Mouse (Mus musculus) liver, embryonic 13.5 days (tissue): ENCODE measurements at regions not wholly inside any gene's neighbourhood (a gene's known extent, or its start where the extent isn't known, plus 50 kb on each side); places are given as distances from the start of the nearest gene placed in this dataset.

Experiments used
- ATAC-seq: fragments of 200-750 bp; cut with Nextera tagmentation; 2 replicates; pipeline ENCODE4 v1.8.0; 2017; ENCODE audit warnings: low read depth, mild to moderate bottlenecking, moderate number of reproducible peaks, moderate library complexity
- DNase-seq: peaks from one replicate; pipeline ENCODE4 v3.0.0; 2022
- H3K27ac ChIP-seq: fragments of 300-500 bp; sonication (generic); 2 replicates; pipeline ENCODE4 v1.5.1; 2015; ENCODE audit warnings: moderate library complexity, mild to moderate bottlenecking, inconsistent platforms
- H3K27me3 ChIP-seq: fragments of 300-500 bp; sonication (generic); 2 replicates; pipeline ENCODE4 v1.6.1; 2015; ENCODE audit warnings: mild to moderate bottlenecking, inconsistent platforms
- H3K36me3 ChIP-seq: fragments of 300-500 bp; sonication (generic); 2 replicates; pipeline ENCODE4 v1.6.1; 2015; ENCODE audit warnings: mild to moderate bottlenecking, inconsistent platforms
- H3K4me1 ChIP-seq: fragments of 300-500 bp; sonication (generic); replicated peaks from 2 replicates; pipeline ENCODE4 v1.6.1; 2015; ENCODE audit warnings: inconsistent platforms
- H3K4me2 ChIP-seq: fragments of 300-500 bp; sonication (generic); 2 replicates; pipeline ENCODE4 v1.6.1; 2015; ENCODE audit warnings: inconsistent platforms, mild to moderate bottlenecking, moderate library complexity
- H3K4me3 ChIP-seq: fragments of 300-500 bp; sonication (generic); replicated peaks from 2 replicates; pipeline ENCODE4 v1.5.1; 2015; ENCODE audit warnings: mild to moderate bottlenecking, inconsistent platforms
- H3K9ac ChIP-seq: fragments of 300-500 bp; sonication (generic); 2 replicates; pipeline ENCODE4 v1.6.1; 2015; ENCODE audit warnings: mild to moderate bottlenecking, inconsistent platforms
- H3K9me3 ChIP-seq: fragments of 300-500 bp; sonication (generic); replicated peaks from 2 replicates; pipeline ENCODE4 v1.6.1; 2016; ENCODE audit warnings: inconsistent platforms
- WGBS: fragments of 180-500 bp; shearing (Covaris S2); methylation state at CpG from one replicate; pipeline ENCODE4 v1.1.7; 2015; ENCODE audit not compliant: insufficient replicate concordance; 5-methylcytosine and 5-hydroxymethylcytosine counted together

DNA sequence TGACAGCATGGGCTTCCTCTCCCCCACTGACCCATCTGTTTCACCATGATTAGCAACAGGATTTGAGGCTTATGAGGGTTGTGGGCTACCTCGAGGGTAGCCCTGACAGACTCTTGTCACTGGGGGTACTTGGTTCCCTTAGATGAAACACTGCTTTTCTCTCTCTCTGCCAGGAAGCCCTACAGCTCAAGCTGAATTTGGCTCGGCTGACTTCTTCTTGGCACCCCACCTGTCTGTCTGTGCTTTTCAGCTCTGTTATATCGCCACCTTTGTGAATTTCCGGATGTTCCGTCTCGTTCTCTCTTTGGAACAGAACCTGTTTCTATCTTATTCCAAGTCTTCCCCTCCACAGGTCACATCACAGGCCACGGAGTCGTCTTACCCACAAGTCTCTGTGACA is 330.0 kb downstream of the 1500009L16Rik start:
- no peak for ATAC-seq

DNA sequence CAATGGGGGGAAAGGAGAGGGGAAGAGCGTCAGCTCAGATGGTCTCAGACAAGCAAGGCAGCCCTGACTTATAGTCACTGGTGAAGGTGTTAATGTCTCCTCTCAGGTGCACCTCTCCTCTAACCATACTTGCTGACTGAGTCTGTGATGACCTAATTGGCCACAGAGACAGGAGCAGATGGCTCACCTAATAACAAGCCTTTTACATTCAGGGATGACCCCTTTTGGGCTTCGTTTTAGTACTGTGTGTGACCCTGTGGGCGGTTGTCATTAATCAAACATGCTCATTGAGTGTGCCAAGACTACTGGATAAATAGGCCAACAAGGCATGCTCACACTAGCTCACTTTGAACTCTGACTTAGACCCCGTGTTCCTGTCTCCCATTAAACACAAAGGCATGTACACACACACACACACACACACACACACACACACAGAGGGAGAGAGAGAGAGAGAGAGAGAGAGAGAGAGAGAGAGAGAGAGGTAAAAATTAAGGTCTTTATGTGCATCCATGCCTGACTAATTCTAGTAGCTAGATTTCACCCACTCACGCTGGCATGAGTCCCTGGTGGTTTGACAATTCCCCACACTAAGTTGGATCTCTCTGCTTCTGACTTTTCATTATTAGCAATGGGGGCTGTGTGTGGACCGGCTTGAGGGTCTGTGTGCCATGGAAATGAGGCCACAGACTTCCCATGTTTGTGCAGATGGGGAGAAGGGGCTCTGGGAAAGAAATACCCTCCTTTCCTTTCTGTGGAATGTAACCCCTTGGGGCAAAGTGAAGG is 332.1 kb downstream of the 1500009L16Rik start:
- H3K4me2 ChIP-seq, result no peak overlapping the region
- peaks cover 10% of the 10 kb centered on the region; the same call in 1 of the 2 replicates for H3K4me1 ChIP-seq
- H3K4me3 ChIP-seq, result no peak overlapping the region
- no peaks in the 10 kb centered on the region for H3K27me3 ChIP-seq
- 65% methylated on average over 6 of the region's 6 CpGs for WGBS
- no peak overlapping the region for H3K9ac ChIP-seq
- no peaks in the 10 kb centered on the region for H3K9me3 ChIP-seq
- no peak overlapping the region for H3K27ac ChIP-seq
- no peaks in the 10 kb centered on the region for H3K36me3 ChIP-seq
- ATAC-seq, result no peak
- no peak for DNase-seq

More for the DNA sequence above, 330.0 kb downstream of the 1500009L16Rik start:
- no peak overlapping the region for H3K4me3 ChIP-seq
- H3K27me3 ChIP-seq, result no peaks in the 10 kb centered on the region
- H3K36me3 ChIP-seq, result no peaks in the 10 kb centered on the region
- H3K27ac ChIP-seq, result no peak overlapping the region
- DNase-seq, result no peak
- no peak overlapping the region for H3K9ac ChIP-seq
- 63% methylated on average over 8 of the region's 8 CpGs for WGBS
- H3K9me3 ChIP-seq, result no peaks in the 10 kb centered on the region
- H3K4me2 ChIP-seq, result no peak overlapping the region
- H3K4me1 ChIP-seq, result peaks cover 10% of the 10 kb centered on the region; the same call in 1 of the 2 replicates

DNA sequence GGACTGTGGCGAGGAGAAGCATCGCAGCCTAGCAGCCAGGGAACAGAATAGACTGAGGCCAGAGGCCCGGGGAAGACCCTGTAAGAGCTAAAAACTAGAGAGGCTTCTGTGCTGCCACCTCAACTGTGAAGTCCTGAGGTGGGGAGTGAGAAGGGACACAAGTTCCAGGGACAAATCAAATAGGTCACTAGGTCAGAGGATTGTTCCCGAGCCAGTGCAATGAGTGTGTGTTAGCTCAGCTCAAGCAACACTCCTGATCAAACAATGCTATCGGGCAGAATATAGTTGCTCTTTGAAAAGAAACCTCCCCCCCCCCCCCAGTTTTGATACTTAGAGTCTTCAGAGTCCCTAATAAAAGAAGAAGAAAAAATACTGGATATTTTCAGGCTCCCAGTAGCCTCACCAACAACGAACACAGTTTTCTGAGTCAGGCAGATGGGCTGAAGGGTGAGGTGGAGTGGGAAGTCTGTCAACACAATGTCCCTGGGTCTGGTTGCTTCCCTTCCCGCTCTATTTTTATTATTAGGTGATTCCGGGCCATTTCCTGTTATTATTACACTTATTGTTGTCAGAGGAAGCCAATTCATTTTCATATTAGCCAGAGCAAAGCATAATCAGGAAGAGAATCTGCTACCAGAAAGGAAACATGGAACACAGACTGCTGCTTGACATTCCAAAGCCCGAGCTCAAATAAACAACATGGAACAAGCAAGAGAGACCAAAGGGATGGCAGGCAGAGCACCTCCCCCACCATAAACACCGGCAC is 332.9 kb downstream of the 1500009L16Rik start:
- Histone ChIP-seq H3K27me3 (no peaks in the 10 kb centered on the region), H3K4me3 (no peak overlapping the region), H3K9ac (no peak overlapping the region), H3K9me3 (no peaks in the 10 kb centered on the region), H3K27ac (no peak overlapping the region), H3K4me1 (peaks cover 10% of the 10 kb centered on the region; the same call in 1 of the 2 replicates), H3K4me2 (no peak overlapping the region), H3K36me3 (no peaks in the 10 kb centered on the region)
- 47% methylated on average over 10 of the region's 10 CpGs for WGBS
- ATAC-seq, result no peak
- no peak for DNase-seq

DNA sequence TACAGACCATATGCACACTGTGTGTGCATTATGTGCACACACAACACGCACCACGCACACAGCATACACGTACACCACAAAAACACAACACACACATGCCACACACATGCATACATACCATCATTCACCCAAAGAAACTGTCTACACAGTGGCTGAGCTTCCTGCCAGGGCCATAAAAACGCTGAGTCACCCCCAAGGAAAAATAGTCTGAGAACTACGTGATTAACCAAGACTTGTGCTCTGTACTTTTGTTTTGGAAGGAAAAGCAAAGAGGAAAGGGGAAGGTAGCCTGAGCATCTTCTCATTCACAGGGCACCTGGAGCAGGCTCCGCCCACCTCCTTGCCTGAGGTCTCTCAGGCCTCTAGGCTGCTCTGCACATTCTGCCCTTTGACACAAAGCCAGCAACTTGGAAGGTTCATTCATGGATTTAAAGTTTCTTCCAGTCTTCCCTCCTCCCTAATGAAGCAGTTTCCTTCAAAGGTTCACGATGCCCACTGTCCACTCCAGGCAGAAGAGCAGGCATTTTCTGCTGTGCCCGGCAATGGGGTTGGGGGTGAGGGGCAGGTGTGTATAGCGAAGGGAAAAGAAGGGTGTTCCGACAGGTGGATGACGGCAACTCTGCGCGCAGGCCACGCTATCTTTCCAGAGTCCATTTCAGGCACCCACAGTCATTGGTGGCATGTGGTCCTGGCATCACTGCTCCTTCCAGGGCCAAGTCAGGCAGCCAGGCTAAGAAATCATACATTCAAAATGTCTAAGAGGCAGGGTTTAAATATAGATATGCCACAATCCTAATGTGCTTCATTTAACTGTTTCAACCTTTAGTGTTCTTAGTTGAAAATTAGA is 333.9 kb downstream of the 1500009L16Rik start:
- no peak overlapping the region for H3K27ac ChIP-seq
- peaks cover 10% of the 10 kb centered on the region; the same call in 1 of the 2 replicates for H3K4me1 ChIP-seq
- DNase-seq, result no peak
- H3K27me3 ChIP-seq, result no peaks in the 10 kb centered on the region
- no peaks in the 10 kb centered on the region for H3K9me3 ChIP-seq
- WGBS, result 63% methylated on average over 14 of the region's 14 CpGs
- H3K4me3 ChIP-seq, result no peak overlapping the region
- ATAC-seq, result no peak
- H3K4me2 ChIP-seq, result no peak overlapping the region
- H3K9ac ChIP-seq, result no peak overlapping the region
- H3K36me3 ChIP-seq, result no peaks in the 10 kb centered on the region

- Histone ChIP-seq H3K4me1 (peaks cover 10% of the 10 kb centered on the region; the same call in 1 of the 2 replicates), H3K4me2 (no peak overlapping the region), H3K27me3 (no peaks in the 10 kb centered on the region), H3K4me3 (no peak overlapping the region), H3K9ac (no peak overlapping the region), H3K9me3 (no peaks in the 10 kb centered on the region), H3K36me3 (no peaks in the 10 kb centered on the region), H3K27ac (no peak overlapping the region)
- no peak for ATAC-seq
- no peak for DNase-seq
- 68% methylated on average over 2 of the region's 2 CpGs for WGBS
These were observed 335.6 kb downstream of the 1500009L16Rik start for GRCm38 (mm10) chr10:84058301-84058700.

DNA sequence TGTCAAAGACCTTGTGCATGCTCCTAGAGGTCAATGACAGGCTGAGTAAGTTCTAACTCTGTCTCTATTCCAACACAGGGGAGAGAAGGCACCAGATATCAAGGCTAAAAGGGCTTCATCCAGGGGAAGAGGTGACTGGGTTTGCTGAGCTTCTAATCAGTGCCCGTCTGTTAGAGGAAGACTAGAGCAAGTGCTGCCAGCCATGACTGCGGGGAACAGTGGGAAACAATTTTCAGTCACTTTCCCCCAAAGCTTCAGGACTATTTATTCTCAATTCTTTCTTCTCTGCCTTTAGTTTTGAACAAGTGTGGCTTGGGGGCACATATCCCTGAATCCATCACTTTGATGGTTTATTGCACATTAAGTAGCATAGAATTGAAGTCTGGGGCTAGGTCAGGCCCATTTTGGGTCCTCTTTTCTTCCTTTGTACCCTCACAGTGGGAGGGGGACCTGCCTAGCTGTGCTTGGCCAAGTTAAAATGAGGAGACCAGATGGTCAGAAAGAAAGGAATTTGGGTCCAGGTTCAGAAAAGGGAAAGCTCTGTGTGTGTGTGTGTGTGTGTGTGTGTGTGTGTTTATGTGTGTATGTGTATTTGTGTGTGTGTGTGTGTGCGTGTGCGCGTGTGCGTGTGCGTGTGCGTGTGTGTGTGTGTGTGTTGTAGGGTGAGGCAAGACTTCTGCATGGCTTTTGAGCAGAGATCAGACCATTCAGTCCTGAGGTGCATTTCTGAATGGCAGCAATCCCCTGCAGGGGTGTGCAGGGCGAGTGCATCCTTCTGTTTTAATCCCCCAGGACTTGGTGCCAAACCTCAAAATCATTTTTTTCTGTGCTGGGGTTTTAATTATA is 337.2 kb downstream of the 1500009L16Rik start:
- WGBS, result 74% methylated on average over 8 of the region's 9 CpGs
- DNase-seq (no peak), ATAC-seq (no peak)
- Histone ChIP-seq H3K27ac (no peak overlapping the region), H3K9me3 (no peaks in the 10 kb centered on the region), H3K36me3 (no peaks in the 10 kb centered on the region), H3K27me3 (no peaks in the 10 kb centered on the region), H3K9ac (no peak overlapping the region), H3K4me1 (peaks cover 10% of the 10 kb centered on the region; the same call in 1 of the 2 replicates), H3K4me3 (no peak overlapping the region), H3K4me2 (no peak overlapping the region)

DNA sequence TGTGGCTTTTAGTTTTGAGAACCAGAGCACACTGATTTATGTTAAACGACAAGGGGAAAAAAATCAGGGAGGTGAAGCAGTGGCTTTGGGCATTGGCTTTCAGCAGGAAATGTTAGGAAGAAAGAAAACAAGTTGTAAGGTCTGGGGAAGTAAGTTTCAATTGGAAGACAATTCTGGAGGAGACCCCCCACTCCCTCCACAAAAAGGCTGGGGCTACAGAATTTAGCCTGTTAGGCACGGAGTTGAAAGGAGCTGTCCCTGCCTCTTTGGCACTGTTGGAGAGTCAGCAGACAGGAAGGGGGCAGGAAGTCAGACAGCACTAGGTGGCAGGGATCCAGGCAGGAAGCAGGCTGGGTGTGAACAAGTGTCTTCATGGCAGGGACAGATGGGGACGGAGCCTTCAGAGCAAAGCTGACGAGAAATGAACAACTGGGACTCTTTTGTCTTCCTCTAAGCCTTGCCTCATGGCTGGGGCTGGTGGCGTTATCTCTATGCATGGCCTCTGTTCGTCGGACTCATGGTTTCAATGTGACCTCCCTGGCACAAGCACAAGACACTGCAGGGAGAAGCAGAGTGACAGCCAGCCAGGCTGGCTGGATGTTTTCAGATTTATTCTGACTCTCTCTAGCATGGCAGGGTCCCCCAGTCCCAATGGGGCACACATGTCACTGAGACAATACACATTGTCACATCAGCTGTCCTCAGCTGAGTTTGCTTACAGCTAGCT is 338.0 kb downstream of the 1500009L16Rik start:
- no peak for ATAC-seq
- no peaks in the 10 kb centered on the region for H3K36me3 ChIP-seq
- no peak overlapping the region for H3K4me3 ChIP-seq
- no peak overlapping the region for H3K27ac ChIP-seq
- no peak for DNase-seq
- H3K4me2 ChIP-seq, result no peak overlapping the region
- 0 out of 2 replicates have a peak, but pooled peaks cover 5% of the 10 kb centered on the region for H3K4me1 ChIP-seq
- H3K9ac ChIP-seq, result no peak overlapping the region
- no peaks in the 10 kb centered on the region for H3K27me3 ChIP-seq
- 10% methylated on average over 7 of the region's 7 CpGs for WGBS
- H3K9me3 ChIP-seq, result no peaks in the 10 kb centered on the region

DNA sequence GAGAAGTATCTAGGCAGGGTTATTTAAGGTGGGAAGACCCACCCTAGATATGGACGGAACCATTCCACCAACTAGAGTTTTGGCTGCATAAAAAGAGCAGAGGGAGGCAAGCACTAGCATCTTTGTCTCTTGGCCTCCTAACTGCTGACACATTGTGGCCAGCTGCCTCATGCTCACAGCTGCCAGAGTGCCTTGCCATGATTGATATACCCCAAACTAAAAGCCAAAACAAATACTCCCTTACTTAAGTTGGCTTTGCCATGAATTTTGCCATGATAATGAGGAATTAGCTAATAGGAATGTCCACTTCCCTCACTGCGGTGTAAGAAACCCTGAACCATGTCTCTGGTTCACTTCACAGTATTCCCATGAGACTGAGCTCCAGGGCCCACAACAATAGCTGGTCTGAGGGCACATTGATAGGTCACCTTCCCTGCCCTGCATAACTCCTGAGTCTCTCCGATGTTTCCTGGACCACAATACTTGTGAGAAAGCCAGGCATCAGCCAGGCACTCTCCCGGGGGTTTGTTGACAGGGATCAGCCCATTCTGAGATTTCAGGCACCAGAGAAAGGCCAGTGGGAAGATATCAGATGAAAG is 344.5 kb downstream of the 1500009L16Rik start:
- ATAC-seq, result no peak
- H3K4me3 ChIP-seq, result no peak overlapping the region
- H3K9ac ChIP-seq, result no peak overlapping the region

DNA sequence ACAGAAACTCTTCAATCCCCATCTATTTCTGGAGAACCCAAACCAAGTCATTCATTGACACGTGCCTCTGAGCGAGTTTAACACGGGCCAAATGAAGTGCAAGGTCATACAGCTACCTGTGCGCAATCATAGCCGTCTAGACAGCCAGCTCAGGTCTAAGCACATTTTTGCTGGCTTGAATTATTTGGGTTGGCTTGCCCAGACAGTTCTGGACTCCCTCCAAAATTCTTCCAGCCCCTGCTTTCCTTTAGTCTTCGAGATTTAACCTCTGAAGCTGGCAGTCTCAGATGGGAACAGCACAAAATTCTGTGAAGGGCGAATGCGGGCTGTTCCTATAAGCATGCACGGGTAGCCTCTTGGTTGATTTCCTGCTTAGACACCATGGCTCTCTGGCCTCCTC is 347.1 kb downstream of the 1500009L16Rik start:
- Histone ChIP-seq H3K4me2 (no peak overlapping the region), H3K4me3 (no peak overlapping the region), H3K9ac (no peak overlapping the region), H3K9me3 (no peaks in the 10 kb centered on the region), H3K27me3 (no peaks in the 10 kb centered on the region), H3K27ac (no peak overlapping the region), H3K4me1 (no peaks in the 10 kb centered on the region), H3K36me3 (no peaks in the 10 kb centered on the region)
- ATAC-seq, result no peak
- WGBS, result 65% methylated on average over 9 of the region's 9 CpGs
- DNase-seq, result no peak

More for the DNA sequence above, 344.5 kb downstream of the 1500009L16Rik start:
- 64% methylated on average over 4 of the region's 4 CpGs for WGBS
- DNase-seq, result no peak
- Histone ChIP-seq H3K27me3 (no peaks in the 10 kb centered on the region), H3K27ac (no peak overlapping the region), H3K4me1 (no peaks in the 10 kb centered on the region), H3K36me3 (no peaks in the 10 kb centered on the region), H3K4me2 (no peak overlapping the region), H3K9me3 (no peaks in the 10 kb centered on the region)
